ENCODE assay signal across 10 mouse cellular contexts in the genomic region with DNA sequence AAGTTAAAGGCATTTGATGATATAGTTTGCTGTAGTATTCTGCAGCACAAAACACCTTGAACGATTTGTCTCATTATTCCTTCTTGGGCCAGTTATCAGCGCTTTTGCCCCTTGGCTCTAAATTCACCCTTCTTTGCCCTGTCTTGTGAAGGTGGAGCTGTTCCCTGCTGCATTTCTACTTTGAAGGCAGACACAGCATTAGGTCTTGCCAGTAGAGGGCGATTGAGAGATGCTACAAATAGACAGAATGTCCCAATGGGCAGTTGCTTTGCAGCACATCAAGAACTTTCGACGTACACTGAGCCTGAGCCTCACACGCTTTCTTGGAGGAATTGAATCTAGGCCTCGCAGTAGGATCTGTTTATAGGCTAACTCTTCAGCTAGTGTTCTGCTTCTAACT.
A peak's percentile ranks its signal among the peaks of the same experiment; 100 is the strongest.
DNase-seq lines count a peak whose midpoint lies in the region; ATAC-seq and TF ChIP-seq lines count a peak whose summit lies in the region.
"Had no signal": no experiment of that assay in that cellular context is flagged by ENCODE, and none has a peak within 500 bp of the region (broad histone marks: within the 10 kb centered on the region; RNA-seq: fewer than 3 reads in every experiment).

No protein-coding gene starts in this region.

- no peaks in the 10 kb centered on the region for H3K27me3 ChIP-seq in forebrain, embryonic 10.5 days (ENCODE audit: poor library complexity, severe bottlenecking)
- H3K27me3 ChIP-seq in forebrain, embryonic 16.5 days (replicated peaks; ENCODE audit: control insufficient read depth, insufficient read depth, low read length): no peaks in the 10 kb centered on the region
- H3K27me3 ChIP-seq in midbrain, embryonic 14.5 days (ENCODE audit: control insufficient read depth, insufficient read depth, low read length): no peaks in the 10 kb centered on the region
- H3K27me3 ChIP-seq in midbrain, embryonic 15.5 days (replicated peaks): no peaks in the 10 kb centered on the region
- H3K27me3 ChIP-seq in hindbrain, postnatal 0 days (ENCODE audit: insufficient read depth, low read length): no peaks in the 10 kb centered on the region
- H3K27me3 ChIP-seq in liver, postnatal 0 days (ENCODE audit: insufficient read depth, low read length): no peaks in the 10 kb centered on the region
- H3K27me3 ChIP-seq: neural tube, embryonic 13.5 days had no signal

- no peak overlapping the region for H3K4me3 ChIP-seq in forebrain, embryonic 10.5 days
- H3K4me3 ChIP-seq in forebrain, embryonic 16.5 days (replicated peaks; ENCODE audit: low read length): no peak overlapping the region
- no peak overlapping the region for H3K4me3 ChIP-seq in midbrain, embryonic 14.5 days (replicated peaks; ENCODE audit: low read depth, low read length)
- H3K4me3 ChIP-seq in midbrain, embryonic 15.5 days: no peak overlapping the region
- H3K4me3 ChIP-seq in hindbrain, postnatal 0 days (ENCODE audit: low read length): no peak overlapping the region
- no peak overlapping the region for H3K4me3 ChIP-seq in liver, postnatal 0 days (ENCODE audit: low read depth, low read length)
- H3K4me3 ChIP-seq: neural tube, embryonic 13.5 days had no signal

- DNase-seq in forebrain, embryonic 10.5 days (ENCODE audit: extremely low spot score, low spot score): peak; percentile 23
- peak; percentile 85 for DNase-seq in midbrain, embryonic 14.5 days
- DNase-seq in cerebellum, adult 18-20 months: peak; percentile 74 to 86
- DNase-seq in hindbrain, postnatal 0 days (ENCODE audit: low spot score): peak; percentile 85
- peak; percentile 33 for DNase-seq in liver, postnatal 0 days
- no peak for DNase-seq in testis, postnatal 10 days (ENCODE audit: low spot score)

- H3K36me3 ChIP-seq in forebrain, embryonic 10.5 days (replicated peaks): no peaks in the 10 kb centered on the region
- no peaks in the 10 kb centered on the region for H3K36me3 ChIP-seq in forebrain, embryonic 16.5 days (ENCODE audit: control insufficient read depth, insufficient read depth)
- H3K36me3 ChIP-seq in midbrain, embryonic 14.5 days (ENCODE audit: control insufficient read depth, insufficient read depth, low read length): no peaks in the 10 kb centered on the region
- H3K36me3 ChIP-seq in midbrain, embryonic 15.5 days (replicated peaks): no peaks in the 10 kb centered on the region
- no peaks in the 10 kb centered on the region for H3K36me3 ChIP-seq in hindbrain, postnatal 0 days (ENCODE audit: insufficient read depth, low read length)
- H3K36me3 ChIP-seq in liver, postnatal 0 days (replicated peaks; ENCODE audit: insufficient read depth, low read length): no peaks in the 10 kb centered on the region
- H3K36me3 ChIP-seq: G1E; neural tube, embryonic 13.5 days had no signal

- peak; percentile 86 for TF ChIP-seq CTCF in hindbrain, postnatal 0 days (IDR thresholded peaks at IDR 0.05; ENCODE audit: low read depth)
- TF ChIP-seq CTCF in liver, postnatal 0 days (IDR thresholded peaks at IDR 0.05; ENCODE audit: low read depth): peak; percentile 79

- peaks cover 20% of the 10 kb centered on the region for H3K4me1 ChIP-seq in forebrain, embryonic 10.5 days
- H3K4me1 ChIP-seq in forebrain, embryonic 16.5 days (replicated peaks; ENCODE audit: control insufficient read depth, insufficient read depth, low read length): peaks cover 18% of the 10 kb centered on the region
- peaks cover 7% of the 10 kb centered on the region for H3K4me1 ChIP-seq in midbrain, embryonic 14.5 days (ENCODE audit: control insufficient read depth, insufficient read depth, low read length)
- H3K4me1 ChIP-seq in midbrain, embryonic 15.5 days: peaks cover 9% of the 10 kb centered on the region
- peaks cover 9% of the 10 kb centered on the region; the same call in 1 of the 2 replicates for H3K4me1 ChIP-seq in hindbrain, postnatal 0 days (ENCODE audit: insufficient read depth, low read length)
- no peaks in the 10 kb centered on the region for H3K4me1 ChIP-seq in liver, postnatal 0 days (ENCODE audit: insufficient read depth)

- no peak overlapping the region for H3K27ac ChIP-seq in forebrain, embryonic 10.5 days
- no peak overlapping the region for H3K27ac ChIP-seq in forebrain, embryonic 16.5 days (ENCODE audit: low read length)
- no peak overlapping the region for H3K27ac ChIP-seq in midbrain, embryonic 14.5 days (replicated peaks; ENCODE audit: low read depth, low read length)
- H3K27ac ChIP-seq in midbrain, embryonic 15.5 days: no peak overlapping the region
- no peak overlapping the region for H3K27ac ChIP-seq in hindbrain, postnatal 0 days
- no peak overlapping the region for H3K27ac ChIP-seq in liver, postnatal 0 days (ENCODE audit: low read depth)
- H3K27ac ChIP-seq: neural tube, embryonic 13.5 days had no signal

- H3K4me2 ChIP-seq in forebrain, embryonic 16.5 days (ENCODE audit: low read length): no peak overlapping the region
- no peak overlapping the region for H3K4me2 ChIP-seq in midbrain, embryonic 14.5 days (ENCODE audit: low read length)
- H3K4me2 ChIP-seq in midbrain, embryonic 15.5 days: no peak overlapping the region
- H3K4me2 ChIP-seq in hindbrain, postnatal 0 days (ENCODE audit: low read depth, low read length): no peak overlapping the region
- H3K4me2 ChIP-seq in liver, postnatal 0 days (ENCODE audit: low read depth, low read length): no peak overlapping the region
- H3K4me2 ChIP-seq: neural tube, embryonic 13.5 days had no signal

- 29% methylated on average over 7 of the region's 7 CpGs for WGBS in forebrain, embryonic 10.5 days
- WGBS in forebrain, embryonic 16.5 days: 15% methylated on average over 7 of the region's 7 CpGs
- WGBS in midbrain, embryonic 14.5 days: 20% methylated on average over 7 of the region's 7 CpGs
- 21% methylated on average over 7 of the region's 7 CpGs for WGBS in midbrain, embryonic 15.5 days
- WGBS in hindbrain, postnatal 0 days: 20% methylated on average over 7 of the region's 7 CpGs
- WGBS in liver, postnatal 0 days (ENCODE audit: insufficient replicate concordance): 19% methylated on average over 7 of the region's 7 CpGs

- TF ChIP-seq EP300 in liver, postnatal 0 days (IDR thresholded peaks at IDR 0.05; ENCODE audit: low read depth): no peak

- no peak overlapping the region for H3K9ac ChIP-seq in forebrain, embryonic 16.5 days (replicated peaks; ENCODE audit: low read depth, low read length)
- no peak overlapping the region for H3K9ac ChIP-seq in midbrain, embryonic 14.5 days (replicated peaks; ENCODE audit: low read length)
- no peak overlapping the region for H3K9ac ChIP-seq in midbrain, embryonic 15.5 days
- H3K9ac ChIP-seq in hindbrain, postnatal 0 days (replicated peaks; ENCODE audit: low read length): no peak overlapping the region
- no peak overlapping the region for H3K9ac ChIP-seq in liver, postnatal 0 days (replicated peaks)
- H3K9ac ChIP-seq: neural tube, embryonic 13.5 days had no signal

- no peak for ATAC-seq in forebrain, embryonic 16.5 days
- no peak for ATAC-seq in midbrain, embryonic 14.5 days (ENCODE audit: low FRiP score, low TSS enrichment)
- no peak for ATAC-seq in midbrain, embryonic 15.5 days (replicated peaks)
- no peak for ATAC-seq in hindbrain, postnatal 0 days
- no peak for ATAC-seq in liver, postnatal 0 days

- H3K9me3 ChIP-seq in forebrain, embryonic 10.5 days: no peaks in the 10 kb centered on the region
- no peaks in the 10 kb centered on the region for H3K9me3 ChIP-seq in forebrain, embryonic 16.5 days (ENCODE audit: control insufficient read depth, low read length)
- no peaks in the 10 kb centered on the region for H3K9me3 ChIP-seq in midbrain, embryonic 14.5 days (ENCODE audit: control insufficient read depth, low read length)
- no peaks in the 10 kb centered on the region for H3K9me3 ChIP-seq in midbrain, embryonic 15.5 days
- no peaks in the 10 kb centered on the region for H3K9me3 ChIP-seq in hindbrain, postnatal 0 days (ENCODE audit: low read length)
- H3K9me3 ChIP-seq in liver, postnatal 0 days (ENCODE audit: low read length): no peaks in the 10 kb centered on the region
- H3K9me3 ChIP-seq: neural tube, embryonic 13.5 days had no signal
